Mouse (Mus musculus): Measurements from ENCODE around the gene Cdk2ap2.

Cdk2ap2 gene

DNA sequence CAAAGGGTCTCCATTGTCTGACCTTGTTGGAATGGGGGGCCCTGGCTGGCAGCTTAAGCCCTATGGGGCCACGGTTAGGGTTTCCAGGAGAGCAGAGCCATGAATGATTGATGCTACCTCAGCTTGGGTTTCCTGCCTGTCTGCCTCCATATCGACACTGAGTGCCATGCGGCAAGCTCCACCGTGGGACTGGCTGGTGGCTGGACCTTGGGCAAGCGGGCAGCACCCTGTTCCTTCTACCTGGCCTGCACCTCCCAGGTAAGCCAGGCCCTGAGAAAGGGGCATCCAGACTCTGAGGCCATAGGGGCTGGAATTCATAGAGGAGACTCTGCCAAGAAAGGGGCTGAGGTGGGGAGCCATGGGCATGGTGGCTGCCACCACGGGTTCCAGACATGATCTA lies 43.2 kb downstream of the Cdk2ap2 start:
- DNase-seq (ENCODE audit: low spot score), result no peak

DNA sequence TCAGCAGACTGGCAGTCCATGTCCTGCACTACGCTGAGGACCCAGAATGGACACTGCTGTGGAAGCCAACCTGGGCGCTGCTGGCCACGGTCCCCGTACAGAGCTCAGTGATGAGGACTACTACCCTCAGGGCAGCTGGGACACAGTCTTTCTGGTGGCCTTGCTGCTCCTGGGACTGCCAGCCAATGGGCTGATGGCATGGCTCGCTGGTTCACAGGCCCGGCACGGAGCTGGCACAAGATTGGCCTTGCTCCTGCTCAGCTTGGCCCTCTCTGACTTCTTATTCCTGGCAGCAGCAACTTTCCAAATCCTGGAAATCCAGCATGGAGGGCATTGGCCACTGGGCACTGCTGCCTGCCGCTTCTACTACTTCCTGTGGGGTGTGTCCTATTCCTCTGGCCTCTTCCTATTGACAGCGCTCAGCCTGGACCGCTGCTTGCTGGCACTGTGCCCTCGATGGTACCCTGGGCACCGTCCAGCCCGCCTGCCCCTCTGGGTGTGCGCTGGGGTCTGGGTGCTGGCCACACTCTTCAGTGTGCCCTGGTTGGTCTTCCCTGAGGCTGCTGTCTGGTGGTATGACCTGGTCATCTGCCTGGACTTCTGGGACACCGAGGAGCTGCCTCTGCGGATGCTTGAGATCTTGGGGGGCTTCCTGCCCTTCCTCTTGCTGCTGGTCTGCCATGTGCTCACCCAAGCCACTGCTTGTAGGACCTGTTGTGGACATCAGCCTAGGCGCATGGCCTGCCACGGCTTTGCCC lies 45.6 kb downstream of the Cdk2ap2 start:
- no peak for DNase-seq (ENCODE audit: low spot score)

DNA sequence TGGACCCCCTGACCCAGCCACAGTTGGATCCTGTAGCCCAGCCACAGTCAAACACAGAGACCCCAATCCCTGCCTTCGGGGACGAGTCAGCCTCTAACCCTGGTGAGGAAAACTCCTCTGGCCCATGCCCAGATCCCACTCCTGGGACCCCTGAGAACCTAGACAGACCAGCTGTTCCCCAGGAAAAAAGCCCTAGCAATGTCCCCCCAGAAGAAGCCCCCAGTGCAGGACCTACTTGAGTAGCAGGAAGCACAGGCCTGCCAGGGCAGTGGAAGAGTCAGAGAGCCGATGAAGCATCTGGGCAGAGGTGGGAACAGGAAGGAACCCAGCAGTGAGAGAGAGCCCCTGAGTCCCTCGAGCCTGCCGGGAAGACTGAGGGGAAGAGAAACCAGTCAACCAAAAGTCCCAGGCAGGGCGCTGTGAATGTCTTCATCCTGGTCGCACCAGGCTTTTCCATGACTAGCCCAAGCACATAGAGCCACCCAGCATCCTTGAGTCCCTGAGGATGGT lies 46.8 kb downstream of the Cdk2ap2 start, which contains the start of gene Cabp4:
TSS of gene Cabp4 (minus strand) at position 275 of the 510 bp plus-strand sequence.
- DNase-seq (ENCODE audit: low spot score), result no peak

DNA sequence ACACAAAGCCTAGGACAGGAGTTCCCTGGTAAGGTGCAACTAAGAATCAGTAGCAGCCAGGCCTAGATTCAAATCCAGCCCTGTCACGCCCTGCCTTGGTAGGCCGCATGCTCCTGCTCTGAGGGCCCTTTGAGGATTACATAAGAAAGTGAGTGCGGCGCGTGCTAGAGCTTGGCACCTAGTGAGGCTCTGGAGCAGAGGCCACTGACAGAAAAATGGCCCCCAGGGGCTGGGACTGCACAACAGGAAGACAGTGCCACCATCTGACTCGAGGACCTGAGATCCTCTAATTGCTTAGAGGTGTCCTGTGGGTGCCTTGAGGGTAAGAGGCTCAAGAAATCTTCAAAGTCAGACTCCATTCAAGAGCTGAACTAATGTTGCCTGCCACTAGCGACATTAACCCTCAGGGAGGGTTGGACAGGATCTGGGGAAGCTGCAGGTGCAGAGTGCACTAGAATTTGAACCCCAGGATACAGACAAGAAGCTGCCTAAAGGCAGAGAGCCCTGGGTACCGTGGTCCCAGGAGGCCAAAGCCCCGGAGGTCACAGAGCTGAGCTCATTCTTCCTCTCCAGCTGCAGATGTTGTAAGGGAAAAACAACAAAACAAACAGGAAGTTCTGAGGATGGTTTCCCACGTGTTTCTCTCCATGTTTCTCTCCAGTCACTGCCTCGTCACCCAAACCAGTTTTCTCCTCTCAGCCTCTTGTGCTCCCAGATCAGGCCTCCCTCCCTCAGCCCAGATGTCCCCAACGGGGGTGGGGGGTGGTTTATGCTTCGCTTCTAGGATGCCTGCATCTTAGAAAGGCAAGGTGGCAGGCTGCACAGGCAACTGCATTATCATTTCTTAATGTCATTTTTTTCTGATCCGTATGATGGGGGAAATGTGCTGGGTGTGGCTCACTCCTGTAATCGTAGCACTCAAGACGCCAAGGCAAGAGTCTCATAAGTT lies 47.8 kb downstream of the Cdk2ap2 start:
- DNase-seq (ENCODE audit: low spot score), result no peak

DNA sequence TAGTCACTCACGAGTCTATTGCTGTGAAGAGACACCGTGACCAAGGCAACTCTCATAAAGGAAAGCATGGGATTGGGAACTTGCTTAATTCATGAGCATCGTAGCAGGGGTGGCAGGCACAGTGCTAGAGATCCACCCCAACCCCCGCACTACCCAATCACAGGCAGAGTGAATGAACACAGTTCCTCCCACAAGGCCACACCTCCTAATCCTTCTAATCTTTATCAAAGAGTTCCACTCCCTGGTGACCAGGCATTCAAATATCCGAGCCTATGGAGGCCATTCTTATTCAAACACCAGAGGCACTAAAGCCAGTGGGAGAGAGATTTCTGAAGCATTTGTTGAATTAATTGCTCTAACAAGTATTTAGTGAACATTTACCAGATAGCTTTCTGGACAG lies 49.0 kb downstream of the Cdk2ap2 start:
- no peak for DNase-seq (ENCODE audit: low spot score)

DNA sequence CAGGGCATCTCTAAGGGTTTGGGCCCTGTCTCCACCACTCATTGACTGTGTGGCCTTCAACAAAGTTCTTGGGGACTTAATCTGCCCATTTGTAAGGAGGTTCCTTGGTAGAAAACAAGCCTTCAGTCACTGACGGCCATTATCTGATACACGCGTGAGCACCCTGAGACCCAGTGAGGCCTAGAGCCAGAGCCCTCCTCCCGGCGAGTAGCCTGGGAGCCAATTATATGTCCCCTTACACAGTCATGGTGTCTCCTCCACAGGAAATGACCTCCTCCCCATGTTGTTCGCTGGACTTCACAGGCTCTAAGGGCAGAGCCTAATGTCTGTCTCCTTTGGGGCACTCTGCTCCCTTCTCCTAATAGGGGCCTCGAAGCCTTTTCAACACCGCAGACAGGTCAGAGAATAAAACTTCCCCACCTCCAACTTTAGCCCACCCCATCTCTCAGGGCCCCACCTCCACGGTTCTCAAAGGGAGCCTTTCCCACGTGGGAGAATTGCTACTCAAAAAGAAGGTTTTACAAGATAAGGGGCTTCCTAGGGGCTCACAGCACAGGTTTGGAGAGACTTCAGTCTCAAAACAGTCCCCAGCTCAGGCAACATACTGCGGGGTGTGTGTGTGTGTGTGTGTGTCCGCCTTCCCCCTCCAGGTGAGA lies 49.5 kb downstream of the Cdk2ap2 start:
- DNase-seq (ENCODE audit: low spot score), result no peak

DNA sequence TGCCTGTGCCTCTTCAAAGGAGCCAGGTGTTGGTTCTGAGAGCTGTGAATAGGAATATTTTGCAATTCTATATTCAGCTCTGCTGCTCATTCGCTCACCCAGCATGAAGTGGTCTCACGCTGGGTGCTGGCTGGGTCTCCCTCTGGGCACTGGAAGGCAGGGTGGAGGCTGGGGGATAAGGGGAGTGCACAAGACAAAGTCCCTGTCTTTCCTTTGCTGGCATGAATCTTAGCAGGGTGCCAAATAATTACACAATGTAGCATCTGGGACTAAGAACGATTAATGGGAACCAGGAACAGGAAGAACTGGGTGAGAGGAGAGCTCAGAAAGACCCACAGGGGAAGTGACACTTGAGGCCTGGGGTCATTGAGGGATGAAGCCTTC lies 50.0 kb downstream of the Cdk2ap2 start:
- DNase-seq (ENCODE audit: low spot score), result no peak

DNA sequence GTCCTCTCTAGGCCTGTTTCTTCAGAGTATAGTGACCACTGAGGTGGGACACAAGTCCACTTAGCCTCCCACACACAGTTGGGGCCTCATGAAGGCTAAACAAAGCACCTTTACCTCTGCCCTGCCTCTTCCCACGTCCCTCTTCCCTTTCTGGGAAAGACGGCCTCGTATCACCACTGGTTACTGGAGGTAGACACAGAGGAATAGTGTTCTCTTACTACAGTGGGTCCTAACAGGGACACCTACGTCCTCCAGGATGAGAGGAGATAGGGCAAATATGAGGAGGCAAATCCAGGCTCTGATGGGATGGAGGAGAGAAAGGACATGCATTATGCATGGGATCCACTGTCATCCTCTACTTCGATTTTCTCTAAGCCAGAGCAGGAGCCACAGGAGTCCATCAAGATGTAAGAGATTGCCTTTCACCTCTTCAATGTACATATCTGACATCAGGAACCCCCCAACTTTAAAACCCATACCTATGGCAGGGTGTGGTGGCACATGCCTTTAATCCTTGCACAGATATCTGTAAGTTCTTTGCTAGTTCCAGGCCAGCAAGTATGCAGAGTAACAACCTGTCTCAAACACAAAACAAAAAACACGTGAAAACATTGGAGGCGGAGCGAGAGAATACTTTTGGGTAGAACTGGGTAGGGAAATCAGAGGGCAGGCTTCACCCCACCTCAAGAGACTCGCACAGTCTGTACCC lies 51.0 kb downstream of the Cdk2ap2 start:
- DNase-seq (ENCODE audit: low spot score), result no peak

DNA sequence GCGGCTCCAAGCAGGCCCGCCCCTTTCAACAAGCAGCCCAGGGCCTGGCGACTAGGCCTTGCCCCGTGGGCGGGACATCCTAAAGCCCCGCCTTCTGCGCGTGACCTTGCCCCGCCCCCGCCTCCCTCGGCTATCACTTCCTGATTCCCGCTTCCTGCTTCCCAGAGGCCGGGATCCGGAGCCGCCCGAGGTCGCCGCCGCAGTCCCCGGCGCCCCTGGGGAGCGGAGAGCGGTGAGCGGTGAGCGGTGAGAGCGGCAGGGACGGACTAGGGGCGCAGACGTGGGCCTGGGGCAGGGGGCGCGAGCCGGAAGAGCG lies 51.5 kb downstream of the Cdk2ap2 start, which contains the start of gene Coro1b:
TSS of gene Coro1b (plus strand) at position 129 of the 316 bp plus-strand sequence.
- peak; percentile 98 for DNase-seq (ENCODE audit: low spot score)

Data from lung, postnatal 25 days (tissue).